Mouse (Mus musculus): ENCODE data around the gene Sf3a2.

Sf3a2 gene

GRCm38 (mm10) chr10:80774981-80775380 is 23.0 kb upstream of the Sf3a2 start:
- in situ Hi-C loops (cut with MboI, MseI), result no loop called here

- in situ Hi-C loops (cut with MboI, MseI), result no loop called here
Observed at GRCm38 (mm10) chr10:80775731-80776130, 22.3 kb upstream of the Sf3a2 start.

- in situ Hi-C loops (cut with MboI, MseI), result no loop called here
Observed at GRCm38 (mm10) chr10:80776358-80776869, 21.6 kb upstream of the Sf3a2 start.

GRCm38 (mm10) chr10:80777123-80777522 is 20.9 kb upstream of the Sf3a2 start:
- in situ Hi-C loops (cut with MboI, MseI), result no loop called here

DNA sequence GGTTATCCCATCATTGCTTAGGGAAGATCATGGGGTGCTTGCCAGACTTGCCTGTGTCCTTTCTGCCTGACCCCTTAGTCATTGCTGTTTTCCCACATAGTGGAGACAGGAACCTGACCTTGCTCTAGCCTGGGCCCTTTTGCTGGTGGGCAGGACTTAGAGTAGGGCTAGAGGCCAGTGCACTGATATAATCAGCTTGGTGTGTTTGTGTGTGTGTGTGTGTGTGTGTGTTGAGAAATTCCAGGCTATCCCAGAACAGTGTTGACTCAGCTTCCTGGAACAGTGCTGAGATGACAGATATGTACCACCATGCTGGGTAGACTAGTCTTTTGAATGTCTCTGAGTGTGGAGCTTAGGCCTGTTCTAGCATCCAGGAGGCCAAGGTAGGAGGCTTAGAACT is 18.4 kb upstream of the Sf3a2 start:
- in situ Hi-C loops (cut with MboI, MseI), result no loop called here

DNA sequence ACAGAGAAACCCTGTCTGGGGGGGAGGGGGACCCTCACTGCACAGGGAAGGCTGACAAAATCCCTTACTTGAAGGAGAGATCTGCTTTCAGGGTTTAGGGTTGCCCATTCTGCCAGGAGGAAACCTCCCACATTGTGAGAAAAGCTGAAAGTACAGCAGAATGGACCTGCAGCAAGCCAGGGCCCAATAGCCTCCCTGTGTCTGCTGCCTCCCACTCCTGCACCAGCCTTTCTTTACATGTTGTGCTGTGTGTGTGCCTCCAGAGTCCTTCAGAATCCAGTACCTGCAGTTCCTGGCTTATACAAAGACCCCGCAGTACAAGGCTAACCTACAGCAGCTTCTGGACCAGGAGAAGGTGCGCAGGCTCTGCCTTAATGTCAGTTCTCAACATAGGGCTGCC is 13.7 kb upstream of the Sf3a2 start:
- in situ Hi-C loops (cut with MboI, MseI), result no loop called here

DNA sequence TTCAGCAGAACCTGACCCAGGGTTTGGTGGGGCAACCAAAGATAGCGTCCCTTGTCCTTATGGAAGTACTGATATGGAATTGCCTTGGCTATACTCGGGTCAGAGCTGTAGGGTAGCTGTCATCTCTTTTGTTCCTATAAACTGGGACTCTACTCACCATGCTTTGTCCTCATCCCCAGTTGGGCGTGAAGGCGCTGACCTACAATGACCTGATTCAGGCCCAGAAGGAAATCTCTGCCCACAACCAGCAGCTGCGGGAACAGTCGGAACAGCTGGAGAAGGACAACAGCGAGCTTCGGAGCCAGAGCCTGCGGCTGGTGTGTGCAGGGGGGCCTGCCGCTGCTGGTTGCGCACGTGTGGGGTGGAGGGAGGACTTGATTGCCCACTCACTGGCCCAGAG is 13.1 kb upstream of the Sf3a2 start:
- in situ Hi-C loops (cut with MboI, MseI), result loop anchor here in 1 of 2 experiments (5.0 kb wide), 1 partner anchor 73 kb away; no protein-coding TSS in a partner anchor

GRCm38 (mm10) chr10:80785963-80786362 is 12.0 kb upstream of the Sf3a2 start:
- in situ Hi-C loops (cut with MboI, MseI), result loop anchor here in 1 of 2 experiments (5.0 kb wide), 1 partner anchor 74 kb away; no protein-coding TSS in a partner anchor

GRCm38 (mm10) chr10:80787517-80787916 is 10.5 kb upstream of the Sf3a2 start:
- in situ Hi-C loops (cut with MboI, MseI), result loop anchor here in 1 of 2 experiments (5.0 kb wide), 1 partner anchor 75 kb away; no protein-coding TSS in a partner anchor

GRCm38 (mm10) chr10:80790761-80791404 is 7.1 kb upstream of the Sf3a2 start:
- in situ Hi-C loops (cut with MboI, MseI), result no loop called here

DNA sequence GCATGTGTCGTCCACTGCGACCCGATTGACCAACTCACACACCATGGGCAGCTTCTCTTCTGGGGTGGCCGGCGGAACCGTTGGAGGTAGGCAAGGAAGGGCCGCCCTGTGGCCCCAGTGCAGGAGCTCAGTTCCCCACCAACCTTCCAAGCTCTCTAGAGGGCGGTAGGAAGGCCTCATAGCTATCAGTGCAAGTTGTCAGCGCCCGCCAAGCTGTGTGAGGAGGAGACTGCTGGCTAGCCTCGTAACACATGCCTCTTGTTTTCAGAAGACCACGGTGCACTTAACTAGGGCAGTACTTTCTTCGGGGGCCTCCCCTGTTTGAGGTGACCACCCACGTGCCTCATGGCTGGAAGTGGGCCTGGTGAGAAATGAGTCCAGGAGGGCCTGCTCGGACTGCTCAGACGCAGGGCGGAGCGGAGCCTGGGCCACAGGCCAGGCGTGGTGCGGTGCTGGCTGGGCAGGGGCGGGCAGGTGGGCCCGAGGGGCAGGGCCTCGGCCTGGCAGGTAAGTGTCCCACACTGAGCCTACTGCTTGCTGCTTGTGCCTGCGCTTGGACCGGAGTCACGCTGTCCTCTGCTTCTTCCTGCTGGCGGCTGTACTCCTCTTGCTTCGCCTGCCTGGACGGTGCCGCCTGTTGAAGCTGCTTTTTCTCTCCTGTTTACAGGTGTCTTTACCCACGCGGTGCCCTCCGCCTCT is 6.4 kb upstream of the Sf3a2 start:
- in situ Hi-C loops (cut with MboI, MseI), result no loop called here

- in situ Hi-C loops (cut with MboI, MseI), result no loop called here
Observed at GRCm38 (mm10) chr10:80792175-80793032, 5.6 kb upstream of the Sf3a2 start.

GRCm38 (mm10) chr10:80793033-80793784 is 4.8 kb upstream of the Sf3a2 start:
- in situ Hi-C loops (cut with MboI, MseI), result no loop called here

DNA sequence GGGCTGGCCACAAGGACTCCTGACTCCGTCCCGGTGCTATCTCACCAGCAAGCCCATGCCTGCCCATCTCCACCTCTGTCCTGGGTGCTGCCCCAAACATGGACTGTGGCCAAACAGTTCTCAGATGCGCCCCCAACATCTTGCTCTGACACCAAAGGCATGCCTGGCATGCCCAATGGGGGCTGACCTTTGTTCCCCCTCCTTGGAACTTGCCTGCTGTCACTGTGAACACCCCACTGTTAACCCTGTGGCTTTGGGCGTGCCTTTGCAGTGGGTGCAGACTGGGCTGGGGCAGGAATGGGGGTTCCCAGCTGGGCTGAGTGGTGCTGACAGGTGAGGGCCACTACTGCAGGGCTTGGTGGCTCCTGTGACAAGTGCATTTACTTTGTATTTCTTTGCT is 4.2 kb upstream of the Sf3a2 start:
- in situ Hi-C loops (cut with MboI, MseI), result no loop called here

GRCm38 (mm10) chr10:80794750-80795149 is 3.2 kb upstream of the Sf3a2 start:
- in situ Hi-C loops (cut with MboI, MseI), result no loop called here

GRCm38 (mm10) chr10:80796307-80796848 is 1.6 kb upstream of the Sf3a2 start:
- in situ Hi-C loops (cut with MboI, MseI), result no loop called here

DNA sequence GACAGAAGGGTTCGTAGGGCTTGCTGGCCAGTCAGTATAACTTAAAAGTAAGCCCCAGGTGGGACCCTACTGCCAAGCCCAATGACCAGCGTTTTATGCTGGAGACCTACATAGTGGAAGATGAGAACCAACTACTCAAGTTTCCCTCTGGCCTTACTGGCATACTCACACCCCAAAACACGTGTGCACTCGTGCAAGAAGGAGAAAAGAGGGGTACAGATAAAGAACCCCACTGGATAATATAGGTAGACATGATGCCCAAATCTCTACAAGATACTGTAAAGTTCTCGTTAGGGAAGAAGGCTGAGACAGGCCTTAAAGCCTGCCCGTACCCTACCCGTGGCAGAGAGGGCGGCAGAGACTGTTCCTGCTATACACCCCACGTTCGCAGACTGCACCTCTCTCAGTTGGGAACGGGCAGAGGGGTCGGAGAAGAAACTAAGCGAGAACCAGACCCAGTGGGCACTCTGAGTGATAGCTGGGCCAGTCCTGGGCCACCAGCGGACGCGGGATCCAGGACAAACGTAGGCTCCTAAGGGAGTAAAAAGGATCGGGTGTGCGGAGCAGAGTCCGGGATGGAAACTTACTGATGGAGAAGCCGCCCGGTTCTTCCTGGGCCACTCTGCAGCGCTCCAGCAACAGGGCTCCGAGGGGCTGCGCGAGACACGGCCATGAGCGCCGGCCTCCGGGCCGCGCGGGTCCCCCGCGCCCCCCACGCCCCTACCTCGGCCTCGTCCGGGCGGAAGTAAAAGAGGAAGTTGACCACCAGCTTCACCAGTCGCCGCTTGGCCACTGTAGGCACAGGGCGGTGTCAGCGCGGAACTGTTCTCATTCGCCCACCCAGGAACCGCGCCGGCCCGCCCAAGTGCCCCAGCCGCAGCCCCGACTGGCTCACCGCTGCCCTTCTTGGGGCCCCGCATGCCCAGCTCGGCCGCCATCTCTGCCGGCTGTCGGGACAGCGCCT is 530 bp upstream of the Sf3a2 start:
- in situ Hi-C loops (cut with MboI, MseI), result no loop called here

- in situ Hi-C loops (cut with MboI, MseI), result no loop called here
Observed at GRCm38 (mm10) chr10:80799070-80799566, 1.1 kb downstream of the Sf3a2 start.

GRCm38 (mm10) chr10:80802204-80802912 is 4.4 kb downstream of the Sf3a2 start:
- in situ Hi-C loops (cut with MboI, MseI), result no loop called here

Measured in T-helper 17 cell (primary cell).